Mouse (Mus musculus): Measurements from ENCODE around the gene Med26.

GRCm38 (mm10) chr8:72496217-72496616 lies 51.9 kb downstream of the Med26 start:
- TF ChIP-seq POLR2A (IDR thresholded peaks at IDR 0.05; ENCODE audit: insufficient read depth, low read depth, low read length) (no peak), CTCF (IDR thresholded peaks at IDR 0.05) (no peak), EP300 (IDR thresholded peaks at IDR 0.05; ENCODE audit: insufficient read depth, low read depth, low read length) (no peak)
